Mouse (Mus musculus): ENCODE data around the gene Gcfc2. TPM values are rescaled to one million over a fixed set of nuclear protein-coding genes. Genes with fewer than 3 reads are reported as not detected.

The Gcfc2 gene
- polyA plus RNA-seq (2012; fragmentation: generic; extraction: Trizol), result 1 to 10 TPM in 1 of 2 experiments, under 1 TPM in 1; 0.23 to 1.4 TPM

DNA sequence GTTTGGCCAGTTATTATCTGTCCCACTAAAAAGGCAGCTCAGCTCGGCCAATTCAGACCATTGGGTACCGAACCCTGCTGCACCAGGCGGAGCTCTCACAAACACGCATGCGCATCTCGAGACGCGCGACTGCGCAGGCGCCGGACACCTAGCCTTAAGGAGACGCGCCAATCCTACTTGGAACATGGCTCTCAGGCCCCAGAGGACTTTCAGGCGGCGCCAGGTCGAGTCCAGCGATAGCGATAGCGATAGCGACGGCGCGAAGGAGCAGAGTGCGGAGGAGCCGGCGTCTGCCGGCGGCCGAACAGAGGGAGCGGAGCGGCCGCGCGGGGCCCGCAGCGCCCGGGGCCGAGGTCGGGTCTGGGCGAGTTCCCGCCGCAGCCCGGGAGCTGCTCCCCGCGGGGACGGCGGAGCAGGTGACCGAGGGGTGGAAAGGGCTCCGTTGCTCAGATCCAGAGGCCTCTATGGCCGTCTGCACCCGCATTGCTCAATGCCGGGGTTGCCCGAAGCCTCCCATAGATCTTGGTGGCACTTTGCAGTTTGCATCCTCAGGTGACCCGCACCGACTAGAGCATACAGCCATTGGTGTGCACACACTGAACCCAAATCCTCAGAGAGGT lies at the start of gene Gcfc2:
TSS of gene Gcfc2 (plus strand) at position 147 of the 620 bp plus-strand sequence.

GRCm38 (mm10) chr6:81965296-81966067 lies 42.0 kb downstream of the Gcfc2 start, which contains the start of gene Mrpl19:
Gene Mrpl19, minus strand, starts transcription at chr6:81965958.

Other genes with a start within 250 kb of the Gcfc2 start
- 10 to 100 TPM; 11.0 to 13.0 TPM for gene Mrpl19, start 42.3 kb downstream of the Gcfc2 start, polyA plus RNA-seq (2012; fragmentation: generic; extraction: Trizol)
- gene Eva1a, start 117.4 kb downstream of the Gcfc2 start, polyA plus RNA-seq (2012; fragmentation: generic; extraction: Trizol), result not detected

All from C3H10T1/2 (cell line).